Mouse (Mus musculus): ENCODE measurements around the gene Dbndd2. TPM values are rescaled to one million over a fixed set of nuclear protein-coding genes. Genes with fewer than 3 reads are reported as not detected.

The Dbndd2 gene
- total and polyA plus RNA-seq, 3 experiments, result 6.9 to 11.9 TPM; not detected in 1

GRCm38 (mm10) chr2:164460745-164461551 is 25.0 kb upstream of the Dbndd2 start, which contains the start of gene Gm20458:
Gene Gm20458 (plus strand): TSS chr2:164460967.
- H3K27me3 ChIP-seq (ENCODE audit: control insufficient read depth in 1 of 2, insufficient read depth in 2 of 2, low read length in 2 of 2), result no peaks in the 10 kb centered on the region; a peak in 1 of 4 replicates
- H3K4me1 ChIP-seq (ENCODE audit: control insufficient read depth in 1 of 2, insufficient read depth in 2 of 2, low read length in 2 of 2), result peaks cover 6 to 8% of the 10 kb centered on the region in 2 experiments; a peak in 2 of 4 replicates
- peaks cover 21% of the 10 kb centered on the region for H3K79me2 ChIP-seq (ENCODE audit: control insufficient read depth, insufficient read depth, low read length, poor library complexity)
- peak within 1 kb of the TSS; percentile 85 for H3K9ac ChIP-seq (ENCODE audit: control insufficient read depth, low read depth, low read length, poor library complexity, severe bottlenecking)
- H3K4me3 ChIP-seq (ENCODE audit: control insufficient read depth in 1 of 2, insufficient read depth in 1 of 2, low read depth in 2 of 2, low read length in 2 of 2), result peak within 1 kb of the TSS; percentile 70 to 100
- peak within 1 kb of the TSS; percentile 47 for H3K27ac ChIP-seq (ENCODE audit: control insufficient read depth, low read depth, low read length)
- H3K9me3 ChIP-seq (replicated peaks; ENCODE audit: insufficient read depth, low read length), result no peaks in the 10 kb centered on the region
- peak; percentile 98 for DNase-seq (ENCODE audit: low read depth, low spot score)
- TF ChIP-seq E2F4 (IDR thresholded peaks at IDR 0.05; ENCODE audit: borderline replicate concordance, low read depth, low read length) (no peak; the same call in 1 of the 2 replicates), NELFE (IDR thresholded peaks at IDR 0.05; ENCODE audit: low read depth, low read length) (peak; percentile 68), SMC3 (IDR thresholded peaks at IDR 0.05; ENCODE audit: low read depth, low read length) (peak; percentile 57), MYC (IDR thresholded peaks at IDR 0.05; ENCODE audit: low read depth, low read length) (peak; percentile 83), SIN3A (IDR thresholded peaks at IDR 0.05; ENCODE audit: low read length) (peak; percentile 96), CHD2 (IDR thresholded peaks at IDR 0.05; ENCODE audit: low read length) (peak; percentile 23; the same call in 1 of the 2 replicates), NRF1 (IDR thresholded peaks at IDR 0.05; ENCODE audit: insufficient read depth, low read depth, low read length, poor library complexity, severe bottlenecking) (peak; percentile 98), MEF2A (IDR thresholded peaks at IDR 0.05; ENCODE audit: extremely low read depth, insufficient replicate concordance, low read depth, low read length, poor library complexity, severe bottlenecking) (no peak), GATA1 (IDR thresholded peaks at IDR 0.05; ENCODE audit: low read depth, low read length) (0 out of 2 replicates have a peak, but pooled peaks have one; percentile 17), RAD21 (IDR thresholded peaks at IDR 0.05; ENCODE audit: low read depth, low read length) (peak; percentile 73), MAX (IDR thresholded peaks at IDR 0.05; ENCODE audit: low read length) (peak; percentile 31; the same call in 1 of the 2 replicates), TBP (IDR thresholded peaks at IDR 0.05; ENCODE audit: low read depth, low read length) (peak; percentile 67; the same call in 1 of the 2 replicates), TAL1 (IDR thresholded peaks at IDR 0.05; ENCODE audit: low read length) (no peak), USF1 (IDR thresholded peaks at IDR 0.05; ENCODE audit: low read depth, low read length) (peak; percentile 41), ZKSCAN1 (IDR thresholded peaks at IDR 0.05; ENCODE audit: low read depth, low read length) (no peak), MXI1 (IDR thresholded peaks at IDR 0.05; ENCODE audit: low read depth, low read length) (peak; percentile 81), POLR2AphosphoS2 (IDR thresholded peaks at IDR 0.05; ENCODE audit: low read length) (peak; percentile 35; the same call in 1 of the 2 replicates), ETS1 (IDR thresholded peaks at IDR 0.05; ENCODE audit: low read depth, low read length) (peak; percentile 42; the same call in 1 of the 2 replicates), EP300 (IDR thresholded peaks at IDR 0.05; ENCODE audit: low read depth in 1 of 2, low read length in 2 of 2) (0 out of 4 replicates have a peak, but pooled peaks of 1 of the 2 experiments have one; percentile 16), TCF12 (IDR thresholded peaks at IDR 0.05; ENCODE audit: low read depth, low read length) (peak; percentile 62), KAT2A (conservative IDR thresholded peaks at IDR 0.05; ENCODE audit: low read depth, low read length) (peak; percentile 97), MAFK (IDR thresholded peaks at IDR 0.05; ENCODE audit: borderline replicate concordance, low read depth, low read length) (no peak), ZMIZ1 (IDR thresholded peaks at IDR 0.05; ENCODE audit: low read depth, low read length) (no peak), MAZ (IDR thresholded peaks at IDR 0.05; ENCODE audit: low read depth, low read length) (peak; percentile 87; the same call in 1 of the 2 replicates), ZC3H11A (IDR thresholded peaks at IDR 0.05; ENCODE audit: low read depth, low read length) (peak; percentile 37), CTCF (IDR thresholded peaks at IDR 0.05 in 2 of 3, conservative IDR thresholded peaks at IDR 0.05 in 1 of 3; ENCODE audit: control insufficient read depth in 1 of 3, insufficient read depth in 1 of 3, low read depth in 2 of 3, low read length in 3 of 3, poor library complexity in 1 of 3, severe bottlenecking in 1 of 3) (peak; percentile 59 to 88 (median 72)), POLR2A (IDR thresholded peaks at IDR 0.05; ENCODE audit: control insufficient read depth in 1 of 2, insufficient read depth in 1 of 2, low read depth in 1 of 2, low read length in 2 of 2, poor library complexity in 1 of 2) (peak; percentile 66 to 73; a peak in 2 of 4 replicates), HCFC1 (IDR thresholded peaks at IDR 0.05; ENCODE audit: low read depth, low read length) (peak; percentile 98), ZNF384 (IDR thresholded peaks at IDR 0.05; ENCODE audit: low read depth, low read length) (peak; percentile 53; the same call in 1 of the 2 replicates), RCOR1 (IDR thresholded peaks at IDR 0.05; ENCODE audit: low read depth, low read length) (no peak), UBTF (IDR thresholded peaks at IDR 0.05; ENCODE audit: borderline replicate concordance, insufficient read depth, low read depth, low read length) (no peak), ELF1 (IDR thresholded peaks at IDR 0.05; ENCODE audit: low read depth, low read length) (peak; percentile 100)
- peaks cover 0 to 12% of the 10 kb centered on the region in 2 experiments; a peak in 2 of 4 replicates for H3K36me3 ChIP-seq (ENCODE audit: control insufficient read depth in 1 of 2, insufficient read depth in 2 of 2, low read length in 2 of 2)
